Mouse (Mus musculus) left cerebral cortex, adult 9 months (tissue): ENCODE measurements around the gene Olfr25.

Experiments
- DNase-seq, 2 experiments: peaks; one replicate each; pipeline ENCODE4 v3.0.0; 2022; ENCODE audit warnings: low spot score in 2 of 2

Olfr25 gene

DNA sequence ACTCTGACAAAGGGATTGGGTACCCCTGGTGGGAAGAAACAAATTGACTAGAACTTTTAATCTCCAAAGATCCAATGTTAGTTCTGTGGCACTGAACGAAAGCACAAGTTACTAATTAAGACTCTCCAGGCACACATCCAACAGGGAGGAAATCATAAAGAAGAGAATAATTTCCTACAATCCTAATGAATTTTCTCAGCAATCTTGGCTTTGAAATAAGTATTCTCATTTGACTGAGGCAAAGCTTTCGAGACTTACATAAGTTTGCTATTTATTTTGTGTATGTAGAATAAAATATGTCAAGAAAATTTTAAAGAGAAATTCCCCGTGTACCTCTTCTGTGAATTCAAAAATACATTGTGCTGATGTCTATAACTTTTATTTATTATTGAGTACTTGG, at the start of gene Olfr25:
Olfr25 (plus strand) TSS at position 301 of the 400 bp plus-strand sequence.
- DNase-seq, result no peak

DNA sequence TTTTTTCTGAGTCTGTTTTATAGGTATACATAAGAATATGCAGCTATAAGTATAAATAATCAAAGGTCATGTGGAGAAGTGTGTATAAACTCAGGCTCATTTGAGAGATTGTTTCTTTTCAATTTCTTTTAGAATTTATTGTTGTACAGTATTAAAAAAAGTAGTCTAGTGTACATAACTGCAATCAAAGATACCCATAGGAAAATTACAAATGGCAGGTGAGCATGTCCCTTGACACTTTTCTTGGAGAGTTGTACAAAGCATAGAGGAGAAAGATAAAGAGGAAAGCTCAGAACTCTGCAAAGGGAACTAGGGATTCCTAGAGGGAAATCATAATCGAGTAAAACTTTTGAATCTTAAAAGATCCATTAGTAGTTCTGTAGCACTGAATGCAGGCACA, 38.1 kb upstream of the Olfr25 start, which contains the start of gene Olfr896-ps1:
Olfr896-ps1 (plus strand) TSS at position 301 of the 400 bp plus-strand sequence.
- DNase-seq, result no peak

DNA sequence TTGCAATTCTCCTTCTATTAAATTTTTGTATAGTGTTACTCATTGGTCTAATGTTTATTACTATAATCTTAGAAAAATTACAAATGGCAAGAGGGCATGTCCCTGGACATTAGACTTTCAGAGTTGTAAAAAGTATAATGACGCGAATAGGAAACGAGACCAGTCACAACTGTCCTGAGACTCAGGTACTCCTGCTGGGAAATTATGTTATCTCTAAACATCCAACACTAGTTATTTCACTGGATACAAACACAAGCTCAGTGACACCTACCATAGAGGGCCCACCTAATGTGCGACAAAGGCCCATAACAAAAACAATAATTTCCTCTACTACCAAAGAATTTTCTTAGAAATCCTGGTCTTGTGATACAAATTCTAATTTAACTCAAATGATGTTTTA, 19.3 kb downstream of the Olfr25 start, which contains the start of gene Olfr898:
Olfr898 (plus strand) TSS at position 301 of the 400 bp plus-strand sequence.
- no peak for DNase-seq

DNA sequence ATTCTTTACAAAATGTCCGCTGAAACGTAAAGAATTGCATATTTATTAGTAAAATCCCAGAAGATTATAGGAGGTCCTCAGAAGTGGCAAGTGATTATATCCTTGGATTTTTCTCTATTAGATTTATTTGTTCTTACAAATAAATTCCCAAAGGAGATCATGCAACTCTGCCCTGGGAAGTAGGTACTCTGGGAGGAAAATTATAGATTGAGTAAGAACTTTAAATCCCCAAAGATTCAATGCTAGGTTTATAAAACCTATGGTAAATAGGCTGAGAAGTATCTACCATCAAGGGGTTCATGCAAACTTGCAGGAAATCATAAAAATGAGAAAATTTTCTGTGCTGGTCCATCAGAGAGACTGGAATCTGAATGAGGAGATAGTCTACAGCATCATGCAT, 37.7 kb downstream of the Olfr25 start, which contains the start of gene Olfr250:
Olfr250 (plus strand) TSS at position 301 of the 400 bp plus-strand sequence.
- no peak for DNase-seq

DNA sequence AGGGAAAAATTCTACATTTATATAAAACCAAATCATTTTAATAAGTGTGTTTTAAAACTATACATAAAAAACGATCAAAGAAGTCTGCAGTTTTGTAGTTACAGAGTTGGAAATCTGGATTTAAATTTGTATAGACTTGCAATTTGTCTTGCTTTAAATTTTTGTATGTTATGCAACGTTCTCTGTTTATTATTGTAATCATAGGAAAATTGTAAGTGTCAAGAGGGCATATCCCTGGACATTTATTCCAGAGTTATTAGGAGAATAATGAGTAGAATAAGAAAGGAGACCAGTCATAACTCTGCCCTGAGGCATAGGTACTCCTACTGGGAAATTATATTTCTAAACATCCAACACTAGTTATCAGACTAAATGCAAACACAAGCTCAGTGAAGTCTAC, 47.9 kb downstream of the Olfr25 start, which contains the start of gene Olfr251:
Olfr251 (plus strand) TSS at position 301 of the 400 bp plus-strand sequence.
- DNase-seq, result no peak
